Mouse (Mus musculus) induced T-regulatory cell, adult 2 months (primary cell): ENCODE results near the gene Pcgf2.
"Not testable (repeated sequence)": the region's sequence is repeated elsewhere in the genome, so short reads cannot be mapped to it uniquely, and the experiment has no call there.

ENCODE experiments used
- DNase-seq: peaks from one replicate; pipeline ENCODE4 v3.0.0-alpha.2; 2012; ENCODE audit warnings: low read depth

The Pcgf2 gene

GRCm38 (mm10) chr11:97717369-97718280, 17.3 kb upstream of the Pcgf2 start:
- no peak for DNase-seq

GRCm38 (mm10) chr11:97716021-97716420, 15.7 kb upstream of the Pcgf2 start:
- no peak for DNase-seq

- DNase-seq, result no peak
These were observed 14.8 kb upstream of the Pcgf2 start for GRCm38 (mm10) chr11:97714784-97715760.

GRCm38 (mm10) chr11:97714356-97714755, 14.1 kb upstream of the Pcgf2 start:
- no peak for DNase-seq

- DNase-seq, result no peak
These were observed 13.6 kb upstream of the Pcgf2 start for GRCm38 (mm10) chr11:97713896-97714295.

GRCm38 (mm10) chr11:97712286-97712685, 12.0 kb upstream of the Pcgf2 start:
- no peak for DNase-seq

- no peak for DNase-seq
These were observed 11.1 kb upstream of the Pcgf2 start for GRCm38 (mm10) chr11:97711200-97711900.

- not testable (repeated sequence) for DNase-seq
These were observed 9.8 kb upstream of the Pcgf2 start for GRCm38 (mm10) chr11:97710067-97710466.

GRCm38 (mm10) chr11:97703039-97703826, 2.9 kb upstream of the Pcgf2 start, which contains the start of gene Psmb3:
TSS of gene Psmb3 (plus strand) at chr11:97703399.
- peak; percentile 100 for DNase-seq

GRCm38 (mm10) chr11:97702393-97702745, 2.1 kb upstream of the Pcgf2 start:
- DNase-seq, result peak; percentile 96

GRCm38 (mm10) chr11:97701581-97702392, 1.5 kb upstream of the Pcgf2 start:
- peak; percentile 59 for DNase-seq

GRCm38 (mm10) chr11:97700746-97701580, 666 bp upstream of the Pcgf2 start:
- no peak for DNase-seq

GRCm38 (mm10) chr11:97699626-97700002, 683 bp downstream of the Pcgf2 start:
- peak; percentile 67 for DNase-seq

- peak; percentile 57 for DNase-seq
These were observed 1.3 kb downstream of the Pcgf2 start for GRCm38 (mm10) chr11:97698741-97699611.

GRCm38 (mm10) chr11:97697891-97698529, 2.3 kb downstream of the Pcgf2 start:
- DNase-seq, result no peak

GRCm38 (mm10) chr11:97697199-97697890, 3.0 kb downstream of the Pcgf2 start:
- DNase-seq, result no peak

- DNase-seq, result no peak
These were observed 3.6 kb downstream of the Pcgf2 start for GRCm38 (mm10) chr11:97696669-97697068.
